Mouse (Mus musculus): ENCODE data around the gene Crb1.
A peak's percentile ranks its signal among the peaks of the same experiment; 100 is the strongest.

DNA sequence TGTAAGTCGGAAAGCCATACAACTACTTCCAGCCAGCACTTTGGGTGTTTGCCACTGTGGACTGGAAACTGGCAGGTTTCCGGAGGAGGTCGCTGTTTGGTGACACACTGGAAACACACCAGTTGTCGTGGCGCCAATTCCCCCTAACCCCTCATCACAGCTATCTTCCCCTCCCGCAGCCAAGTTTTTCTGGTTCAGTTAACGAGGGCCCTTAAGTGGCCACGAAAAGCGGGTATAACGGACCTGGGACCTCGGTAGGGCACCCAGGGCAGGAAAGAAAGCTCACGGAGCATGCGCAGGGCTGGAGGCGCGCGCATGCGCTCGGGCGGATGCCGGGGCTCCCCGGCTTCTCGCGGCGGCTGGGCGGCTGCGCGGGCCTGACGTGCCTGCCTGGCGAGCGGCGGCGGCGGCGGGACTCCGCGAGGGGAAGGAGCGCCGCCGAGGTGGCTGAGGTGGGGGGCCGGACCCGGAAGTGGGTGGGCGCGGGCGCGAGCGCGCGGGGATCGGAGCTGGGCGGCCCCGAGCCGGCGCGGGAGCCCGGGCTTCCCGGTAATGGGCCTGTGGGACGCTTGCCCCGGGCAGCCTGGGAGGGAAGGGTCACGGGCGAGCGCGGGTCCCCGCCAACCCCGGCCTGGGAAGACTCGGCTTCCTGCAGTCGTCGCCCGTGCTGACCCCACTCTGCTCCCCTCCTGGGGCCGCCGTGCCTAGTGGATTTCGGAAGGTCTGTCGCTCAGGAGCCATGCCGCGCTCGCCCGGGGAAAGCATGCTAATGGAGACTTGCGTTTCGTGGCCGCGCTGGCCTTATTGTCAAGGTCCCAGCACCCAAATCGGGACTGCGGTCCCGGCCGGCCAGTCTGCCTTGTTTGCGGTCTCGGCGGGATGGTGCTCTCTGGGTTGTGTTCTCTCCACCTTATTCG lies 45.2 kb upstream of the Crb1 start, which contains the start of gene Zbtb41:
- TF ChIP-seq CTCF (IDR thresholded peaks at IDR 0.05; ENCODE audit: low read depth, low read length) (peak; percentile 47), POLR2A (IDR thresholded peaks at IDR 0.05; ENCODE audit: insufficient read depth, low read length) (peak; percentile 21), EP300 (IDR thresholded peaks at IDR 0.05; ENCODE audit: insufficient read depth, low read depth, low read length) (no peak)
